Mouse (Mus musculus): ENCODE measurements around the gene Fcmr.

Fcmr gene

DNA sequence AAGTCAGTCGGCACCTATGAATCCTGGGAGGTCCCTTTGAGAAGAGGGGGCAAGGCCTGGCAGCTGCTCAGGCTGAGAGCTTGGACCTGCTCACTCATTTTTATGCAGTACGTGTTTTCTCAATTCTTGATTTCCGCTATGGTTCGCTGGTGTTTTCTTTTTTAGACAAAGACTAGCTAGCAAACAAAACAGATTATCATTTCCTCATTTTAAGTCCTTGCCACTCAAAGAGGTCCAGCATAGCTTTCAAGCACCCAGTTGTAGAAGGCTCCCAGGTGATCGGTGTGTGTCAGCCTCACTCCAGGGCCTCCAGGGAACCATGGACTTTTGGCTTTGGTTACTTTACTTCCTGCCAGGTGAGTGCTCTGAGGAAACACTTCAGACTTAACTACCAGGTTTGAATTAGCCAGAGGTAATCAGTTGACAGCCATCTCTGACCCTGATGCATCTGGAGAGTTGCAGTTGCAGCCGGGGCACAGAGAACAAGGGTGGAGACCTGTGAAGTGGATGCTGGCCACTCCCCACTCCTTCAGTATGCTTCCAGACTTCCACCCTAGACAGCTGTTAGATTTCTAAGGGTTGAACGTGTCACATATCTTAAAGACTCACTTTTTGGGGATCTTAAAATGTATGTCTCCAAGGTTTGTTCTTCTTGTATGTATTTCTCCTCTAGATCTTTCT is at the start of gene Fcmr:
Gene Fcmr, plus strand, starts transcription at position 129 of the 681 bp plus-strand sequence.
- in situ Hi-C loops (cut with MboI, MseI), result no loop called here

DNA sequence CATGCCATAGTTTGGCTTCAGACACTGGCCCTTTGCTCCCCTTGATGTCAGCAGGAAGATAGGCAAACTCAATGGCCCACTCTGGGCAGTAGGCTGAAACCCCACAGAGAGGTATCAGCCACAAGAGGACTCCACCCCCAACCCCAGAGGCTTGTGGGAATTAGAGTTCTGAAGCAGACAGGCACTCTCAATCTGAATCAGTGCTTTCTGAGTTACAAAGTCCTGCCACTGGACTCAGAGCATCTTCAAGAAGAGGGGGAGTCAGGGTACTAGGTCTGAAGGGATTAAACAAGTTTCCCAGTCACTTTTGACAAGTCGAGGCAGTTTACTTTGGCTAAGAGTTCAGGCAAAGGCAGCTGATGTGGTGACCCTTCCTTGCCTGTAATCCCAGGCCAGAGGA is 45.7 kb upstream of the Fcmr start:
- in situ Hi-C loops (cut with MboI, MseI), result no loop called here

DNA sequence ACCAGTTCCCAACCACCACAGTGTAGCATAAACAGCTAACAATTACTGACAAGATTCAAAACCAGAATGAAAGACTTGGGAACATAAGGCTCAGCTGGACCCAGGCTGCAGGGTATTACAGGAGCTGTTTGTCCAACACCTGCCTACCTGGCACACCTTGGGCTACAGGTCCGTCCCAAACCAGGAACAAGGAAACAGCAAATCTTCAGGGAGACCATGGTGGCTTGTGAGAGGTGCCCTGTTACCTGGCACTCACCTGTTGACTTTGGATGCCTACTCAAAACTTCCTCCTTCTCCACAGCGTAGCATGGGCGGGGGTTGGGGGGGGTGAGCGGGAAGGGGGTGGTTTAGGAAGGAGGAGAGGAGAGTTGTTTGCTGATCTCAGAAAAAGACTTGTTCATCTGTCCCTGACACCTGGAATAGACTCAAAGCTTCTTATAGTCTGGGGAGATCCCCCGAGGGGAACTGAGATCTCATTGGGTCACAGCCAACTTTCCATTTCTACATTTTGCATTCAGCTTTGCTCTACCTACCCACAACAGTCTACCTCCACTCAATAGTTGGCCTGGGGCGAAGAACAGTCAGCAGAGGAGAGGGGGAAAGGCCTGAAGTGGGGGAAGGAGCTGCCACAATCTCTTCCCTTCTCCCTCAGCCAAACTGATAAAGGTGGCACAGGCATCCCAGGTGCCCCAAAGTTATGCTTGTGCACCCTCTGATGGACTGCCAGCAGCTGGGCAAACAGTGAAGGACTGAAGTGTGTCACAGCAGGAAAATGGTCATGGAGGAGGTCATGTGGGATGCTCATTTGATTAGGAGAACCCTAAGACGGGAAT is 44.9 kb upstream of the Fcmr start:
- in situ Hi-C loops (cut with MboI, MseI), result no loop called here

DNA sequence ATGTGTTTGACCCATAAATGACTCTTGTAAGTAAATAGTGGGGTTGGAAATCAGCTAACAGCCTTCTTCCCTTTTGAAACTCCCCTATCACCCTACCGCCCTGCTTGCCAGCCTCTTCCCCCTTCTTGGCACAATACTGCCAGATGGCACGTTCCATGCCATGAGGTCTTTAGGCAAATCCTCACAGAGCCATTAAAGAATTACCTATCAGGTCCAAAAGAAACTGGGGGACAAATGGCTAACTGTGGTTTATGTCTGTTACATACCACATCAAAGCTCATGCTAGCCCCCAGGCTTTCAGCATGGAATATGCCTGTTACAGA is 44.4 kb upstream of the Fcmr start:
- in situ Hi-C loops (cut with MboI, MseI), result no loop called here

DNA sequence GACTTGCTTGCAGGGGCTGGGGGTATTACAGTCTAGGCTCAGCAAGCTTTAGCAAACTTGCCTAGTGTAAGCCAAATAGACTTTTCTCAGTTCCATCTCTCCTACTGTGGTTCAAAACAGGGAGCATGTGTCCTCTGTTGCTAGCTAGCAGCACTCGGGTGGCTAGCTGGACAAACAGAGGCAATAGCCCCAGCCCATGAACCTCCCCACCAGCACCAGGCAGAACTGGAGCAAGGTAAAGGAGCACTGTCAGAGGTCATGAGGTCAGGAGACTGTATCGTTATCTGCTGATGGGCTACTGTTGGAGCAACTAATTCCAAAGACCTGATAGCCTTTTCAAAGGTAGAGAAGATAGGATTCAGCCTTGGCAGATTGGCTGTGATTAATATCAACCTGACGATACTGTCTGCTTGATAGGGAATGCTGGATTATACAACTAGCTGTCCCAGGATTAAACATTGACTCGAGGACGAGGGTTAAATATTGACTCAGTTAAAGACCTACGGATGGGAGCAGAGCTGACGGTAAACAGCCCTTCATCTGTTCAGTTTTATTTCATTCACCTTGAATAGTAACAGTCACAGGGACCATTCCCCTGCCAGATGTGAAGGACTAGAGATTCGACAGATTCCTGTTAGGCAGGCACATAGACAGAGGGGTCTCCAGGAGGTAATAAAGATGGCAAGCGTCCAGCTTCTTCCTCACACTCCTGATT is 43.4 kb upstream of the Fcmr start:
- in situ Hi-C loops (cut with MboI, MseI), result no loop called here

DNA sequence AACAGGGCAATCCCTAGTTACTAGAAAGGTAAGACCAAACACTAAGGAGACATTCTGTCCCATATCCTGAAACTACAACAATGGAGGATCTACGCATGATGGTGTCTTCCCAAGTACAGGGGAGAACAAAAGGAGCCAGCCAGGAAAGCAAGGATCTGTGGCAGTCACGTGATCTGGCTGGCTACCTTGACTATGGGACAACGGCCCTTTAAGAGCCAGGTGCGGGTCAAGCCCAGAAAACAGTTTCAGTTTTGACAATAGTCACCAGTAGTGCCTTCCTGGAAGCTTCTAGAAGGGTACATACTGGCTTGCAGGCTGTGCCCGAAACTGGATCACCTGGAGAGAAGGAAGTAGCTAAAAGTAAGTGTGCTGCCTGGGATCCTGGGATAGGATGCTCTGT is 39.0 kb upstream of the Fcmr start, which contains the start of gene Pigr:
Gene Pigr, plus strand, starts transcription at position 237 of the 400 bp plus-strand sequence.
- in situ Hi-C loops (cut with MboI, MseI), result no loop called here

DNA sequence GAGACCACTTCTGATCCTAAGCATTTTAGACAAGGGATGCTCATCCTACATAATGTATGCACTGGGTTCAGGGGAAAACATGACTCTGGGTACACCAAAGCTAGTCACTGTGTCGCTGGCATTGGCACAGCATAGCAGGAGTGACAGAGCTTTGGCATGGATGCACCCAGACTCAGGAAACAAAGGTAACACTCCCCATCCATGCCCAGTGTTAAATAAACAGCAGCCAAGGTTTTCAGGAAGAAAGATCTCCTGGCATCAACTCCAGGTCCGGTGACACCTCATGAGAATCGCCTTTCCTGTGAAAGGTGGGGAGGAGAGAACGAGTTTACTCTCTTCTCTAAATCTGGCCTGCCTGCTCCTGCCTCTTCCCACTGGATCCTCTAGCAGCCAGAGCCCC is 36.8 kb upstream of the Fcmr start:
- in situ Hi-C loops (cut with MboI, MseI), result no loop called here

DNA sequence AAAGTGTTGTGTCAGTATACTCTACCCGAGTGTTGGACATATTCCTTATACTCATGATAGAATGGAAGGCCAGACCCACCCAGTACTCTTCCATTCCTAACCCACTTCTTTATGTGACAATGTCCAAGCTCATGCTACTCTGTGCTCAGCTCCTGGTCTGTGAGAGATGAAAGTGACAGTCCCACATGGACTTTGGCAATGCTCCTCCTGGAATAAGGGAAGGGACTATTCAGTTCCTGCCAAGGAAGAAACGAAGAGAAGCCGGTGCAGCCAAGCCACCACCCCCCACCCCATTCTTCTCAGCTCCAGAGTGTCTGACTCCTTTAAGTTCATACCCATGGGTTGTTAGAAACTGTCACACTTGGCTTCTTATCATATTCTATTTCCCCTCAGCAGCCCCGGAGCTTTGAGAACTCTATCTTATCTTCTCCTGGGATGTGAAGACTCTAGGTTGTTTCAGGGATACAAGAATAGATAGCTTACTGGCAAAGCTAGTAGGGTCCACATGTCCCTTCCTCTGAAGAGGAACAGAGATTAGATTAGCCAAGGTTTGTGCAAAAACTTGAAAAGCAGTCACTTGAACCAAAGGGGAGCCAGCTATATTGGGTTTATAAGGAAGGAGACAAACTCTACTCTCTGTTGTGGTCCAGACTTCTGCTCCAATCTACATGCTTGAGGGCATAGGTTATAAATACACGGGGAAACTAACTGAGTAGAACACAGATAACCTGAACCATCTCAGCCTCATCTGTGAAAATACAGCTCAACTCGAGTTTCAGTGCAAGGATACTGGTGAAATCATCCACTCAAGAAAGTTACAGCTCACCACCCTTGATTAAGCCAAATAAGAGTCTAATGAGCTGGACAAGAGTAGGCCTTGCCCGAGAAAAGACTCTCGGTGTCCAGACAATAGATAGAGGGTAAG is 35.3 kb upstream of the Fcmr start:
- in situ Hi-C loops (cut with MboI, MseI), result no loop called here

DNA sequence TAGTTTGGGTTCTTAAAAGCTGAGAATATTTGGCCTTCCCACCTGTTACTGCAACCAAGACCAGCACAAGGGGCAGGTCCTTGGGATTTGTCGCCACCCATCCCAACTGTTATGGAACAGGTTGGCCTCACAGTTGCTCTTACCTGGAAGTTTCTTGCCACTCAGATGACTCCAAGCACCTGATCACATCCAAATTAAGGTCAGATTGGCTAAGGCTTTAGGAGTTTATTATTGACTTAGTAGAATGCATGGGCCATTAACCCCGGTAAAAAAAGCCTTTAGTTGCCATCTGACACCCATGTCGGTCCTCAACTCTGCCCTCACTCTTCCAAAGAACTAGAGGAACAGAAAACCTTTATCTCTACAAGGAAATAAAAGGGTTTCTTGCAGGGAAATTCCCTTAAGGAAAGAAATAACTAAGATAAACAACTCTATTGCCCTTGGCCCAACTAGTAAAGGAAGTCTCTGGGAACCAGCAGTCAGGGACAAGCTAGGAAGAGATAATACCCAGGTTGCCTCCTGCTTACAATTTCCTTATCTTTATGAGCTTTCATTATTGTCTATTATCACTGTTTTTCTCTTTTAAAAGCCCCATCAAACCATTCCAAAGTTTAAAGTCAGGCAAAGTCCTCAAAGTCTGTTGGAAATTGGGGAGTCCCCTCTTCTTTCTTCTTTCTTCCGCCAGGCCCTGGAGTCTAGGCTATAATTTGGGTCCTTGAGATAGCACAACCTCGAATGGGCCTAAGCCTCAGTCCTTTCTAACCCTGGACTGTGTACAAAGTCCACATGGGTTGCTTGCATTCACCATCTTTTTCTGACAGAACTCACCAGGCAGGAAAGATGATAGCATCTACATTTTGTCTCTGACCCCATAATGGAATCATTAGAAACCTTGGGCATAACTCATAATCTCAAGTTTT is 33.0 kb upstream of the Fcmr start:
- in situ Hi-C loops (cut with MboI, MseI), result no loop called here

DNA sequence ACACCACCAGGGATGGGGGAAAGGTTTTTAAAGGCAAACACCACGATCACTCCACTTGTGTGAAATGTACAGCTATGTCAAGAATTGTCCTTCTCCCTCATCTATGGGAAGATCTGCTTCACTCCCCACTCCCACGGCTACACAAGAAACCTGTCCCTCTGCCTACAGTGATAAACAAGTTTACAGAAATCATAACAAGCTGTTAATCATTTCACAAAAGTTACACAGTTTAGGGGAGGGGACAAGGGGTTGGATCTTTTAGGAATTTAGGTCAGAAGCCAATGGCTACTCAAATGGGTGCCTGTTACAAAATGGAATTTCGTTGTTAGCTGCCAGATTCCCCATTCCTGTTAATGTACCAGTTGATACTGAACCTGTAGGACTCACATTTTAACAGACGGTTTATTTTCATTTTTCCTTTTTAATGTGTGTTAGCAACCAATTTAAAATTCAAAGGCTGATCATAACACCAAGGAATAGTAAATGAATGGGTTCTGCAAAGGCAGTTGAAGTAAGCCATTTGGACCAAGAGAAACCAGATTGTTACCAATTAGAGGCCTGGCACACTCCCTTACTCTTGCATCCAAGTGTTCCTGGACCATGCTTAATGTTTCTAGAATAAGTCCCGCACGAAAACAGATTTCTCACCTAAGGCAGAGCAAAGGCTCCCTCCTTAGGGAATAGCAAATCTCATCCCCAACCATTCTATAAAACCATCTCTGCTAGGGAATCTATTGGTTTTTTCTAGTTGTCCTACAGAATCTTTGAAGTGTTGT is 30.1 kb upstream of the Fcmr start:
- in situ Hi-C loops (cut with MboI, MseI), result no loop called here

DNA sequence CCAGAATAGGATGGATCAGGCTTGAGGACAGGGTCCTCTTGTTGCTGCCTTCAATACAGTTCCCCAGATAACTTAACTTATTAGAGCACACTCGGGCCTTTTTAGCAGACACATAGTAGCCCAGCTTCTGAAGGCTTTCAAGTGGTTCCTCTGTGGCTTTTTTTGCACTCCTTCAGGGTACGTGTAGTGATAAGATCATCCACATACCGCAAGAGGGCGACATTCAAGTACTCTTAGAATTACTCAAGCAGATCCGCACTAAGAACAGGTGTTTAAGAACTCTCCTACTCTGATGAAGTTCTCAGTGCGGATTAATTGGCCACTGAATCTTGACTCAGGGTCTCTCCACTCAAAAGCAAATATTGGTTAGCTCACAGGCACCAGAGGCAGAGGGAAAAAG is 27.2 kb upstream of the Fcmr start:
- in situ Hi-C loops (cut with MboI, MseI), result no loop called here

DNA sequence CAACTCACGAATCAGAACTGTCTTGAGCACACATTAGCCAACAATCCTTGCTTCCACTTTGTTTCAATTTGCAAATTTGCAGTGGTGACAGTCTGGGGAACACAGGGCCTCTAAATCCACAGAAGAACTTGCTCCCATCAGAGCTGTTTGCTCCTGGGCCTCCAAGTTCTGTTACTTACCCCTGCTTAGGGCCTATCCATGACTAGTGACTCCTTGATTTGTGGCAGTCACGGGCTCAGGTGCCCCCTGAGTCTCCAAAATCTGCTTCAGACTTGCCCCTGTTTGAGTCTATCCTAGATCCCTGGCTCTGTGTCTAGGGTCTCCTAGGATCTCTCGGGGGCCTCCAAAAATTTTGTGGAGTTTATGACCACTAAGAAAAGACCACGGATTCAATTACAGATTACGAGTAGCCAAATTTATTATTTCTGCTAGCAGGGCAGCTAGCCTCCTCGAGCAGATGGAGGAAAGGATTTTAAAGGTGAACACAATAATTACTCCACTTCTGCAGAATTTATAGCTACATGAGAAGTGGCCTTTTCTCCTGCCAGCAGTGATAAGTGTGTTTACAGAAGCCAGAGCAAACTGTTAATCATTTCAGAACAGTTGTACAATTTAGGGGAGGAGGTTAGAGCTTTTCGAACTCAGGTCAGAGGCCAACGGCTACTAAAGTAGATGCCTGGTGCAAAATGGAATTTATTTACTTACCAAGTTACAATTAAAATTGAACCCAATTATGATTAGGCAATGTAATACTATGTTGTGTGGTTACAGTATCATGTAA is 24.7 kb upstream of the Fcmr start:
- in situ Hi-C loops (cut with MboI, MseI), result no loop called here

DNA sequence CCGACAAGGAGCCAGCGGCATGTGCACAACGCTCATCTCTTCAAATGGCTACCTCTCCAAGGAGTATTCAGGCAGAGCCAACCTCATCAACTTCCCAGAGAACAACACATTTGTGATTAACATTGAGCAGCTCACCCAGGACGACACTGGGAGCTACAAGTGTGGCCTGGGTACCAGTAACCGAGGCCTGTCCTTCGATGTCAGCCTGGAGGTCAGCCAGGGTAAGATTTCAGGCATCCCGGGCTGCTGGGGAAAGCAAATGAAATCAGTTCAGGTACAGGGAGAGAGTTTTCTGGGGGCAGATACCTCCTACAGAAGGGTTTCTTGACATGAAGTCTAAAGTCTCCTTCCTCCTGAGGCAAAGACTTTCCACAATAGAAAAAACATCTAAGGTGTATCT is 23.8 kb upstream of the Fcmr start:
- in situ Hi-C loops (cut with MboI, MseI), result no loop called here

DNA sequence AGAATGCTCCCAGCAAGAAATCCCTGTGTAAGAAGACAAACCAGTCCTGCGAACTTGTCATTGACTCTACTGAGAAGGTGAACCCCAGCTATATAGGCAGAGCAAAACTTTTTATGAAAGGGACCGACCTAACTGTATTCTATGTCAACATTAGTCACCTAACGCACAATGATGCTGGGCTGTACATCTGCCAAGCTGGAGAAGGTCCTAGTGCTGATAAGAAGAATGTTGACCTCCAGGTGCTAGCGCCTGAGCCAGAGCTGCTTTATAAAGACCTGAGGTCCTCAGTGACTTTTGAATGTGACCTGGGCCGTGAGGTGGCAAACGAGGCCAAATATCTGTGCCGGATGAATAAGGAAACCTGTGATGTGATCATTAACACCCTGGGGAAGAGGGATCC is 21.0 kb upstream of the Fcmr start:
- in situ Hi-C loops (cut with MboI, MseI), result no loop called here

DNA sequence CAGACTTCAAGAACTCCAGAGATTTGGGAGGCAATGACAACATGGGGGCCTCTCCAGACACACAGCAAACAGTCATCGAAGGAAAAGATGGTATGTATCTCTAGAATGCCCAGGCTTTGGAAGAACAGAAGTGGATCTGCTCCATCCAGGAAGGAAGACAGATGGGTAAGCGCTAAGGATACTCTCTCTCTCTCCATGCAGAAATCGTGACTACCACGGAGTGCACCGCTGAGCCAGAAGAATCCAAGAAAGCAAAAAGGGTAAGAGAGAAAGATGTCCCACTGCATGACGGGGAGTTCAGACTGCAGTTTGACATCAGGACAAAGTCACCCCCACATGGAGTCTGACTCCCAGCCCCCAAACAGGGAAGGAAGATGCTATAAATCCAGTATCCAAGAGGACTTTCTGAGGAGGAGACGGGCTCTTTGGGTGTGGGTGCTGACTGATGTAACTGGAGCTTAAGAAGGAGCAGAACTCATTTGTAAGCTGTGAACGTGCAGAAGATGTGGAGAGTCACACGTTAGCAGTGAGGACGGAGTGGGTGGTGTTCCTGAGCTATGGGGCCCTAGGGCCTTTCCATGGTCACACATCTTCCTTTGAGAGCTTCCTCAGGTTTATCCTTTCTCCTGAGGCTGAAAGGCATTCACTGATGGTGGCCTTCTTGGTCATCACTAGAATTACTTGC is 15.8 kb upstream of the Fcmr start:
- in situ Hi-C loops (cut with MboI, MseI), result no loop called here

DNA sequence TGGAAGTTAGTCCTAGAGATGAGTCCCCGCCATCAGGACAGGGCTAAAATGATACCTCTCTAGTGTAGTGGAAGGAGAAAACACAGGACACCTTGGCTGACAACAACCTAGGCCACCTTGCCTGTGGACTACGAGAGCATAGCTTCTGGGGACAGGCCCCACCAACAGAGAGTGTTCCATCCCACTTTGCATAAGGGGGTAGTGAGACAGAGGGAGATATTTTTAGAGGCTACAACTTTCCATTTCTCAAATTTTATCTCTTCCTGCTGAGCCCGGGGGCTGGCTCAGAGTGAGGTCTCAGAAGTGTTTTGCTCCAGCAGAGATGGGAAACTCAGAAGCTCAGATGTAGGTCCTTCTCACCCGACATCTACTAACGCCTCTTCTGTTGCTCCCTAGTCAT is 15.1 kb upstream of the Fcmr start:
- in situ Hi-C loops (cut with MboI, MseI), result no loop called here

DNA sequence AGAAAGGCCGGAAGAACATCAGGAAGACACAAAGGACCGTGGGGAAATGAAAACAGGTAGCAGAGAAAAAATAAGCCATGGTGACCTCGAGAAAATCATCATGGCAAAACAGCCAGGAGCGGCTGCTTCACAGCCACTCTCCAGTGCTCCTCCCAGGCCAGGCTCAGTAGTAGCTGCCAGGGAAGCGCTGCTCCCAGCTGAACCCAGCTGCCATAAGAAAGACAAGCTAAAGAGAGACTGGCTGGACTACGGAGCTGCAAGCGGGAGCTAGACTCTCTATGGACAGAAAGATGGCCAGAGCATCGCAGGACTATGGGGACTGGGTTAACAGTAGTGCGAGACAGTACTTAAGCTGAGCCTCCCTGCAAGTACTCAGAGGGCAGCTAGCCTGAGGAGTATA is 10.7 kb upstream of the Fcmr start:
- in situ Hi-C loops (cut with MboI, MseI), result no loop called here

DNA sequence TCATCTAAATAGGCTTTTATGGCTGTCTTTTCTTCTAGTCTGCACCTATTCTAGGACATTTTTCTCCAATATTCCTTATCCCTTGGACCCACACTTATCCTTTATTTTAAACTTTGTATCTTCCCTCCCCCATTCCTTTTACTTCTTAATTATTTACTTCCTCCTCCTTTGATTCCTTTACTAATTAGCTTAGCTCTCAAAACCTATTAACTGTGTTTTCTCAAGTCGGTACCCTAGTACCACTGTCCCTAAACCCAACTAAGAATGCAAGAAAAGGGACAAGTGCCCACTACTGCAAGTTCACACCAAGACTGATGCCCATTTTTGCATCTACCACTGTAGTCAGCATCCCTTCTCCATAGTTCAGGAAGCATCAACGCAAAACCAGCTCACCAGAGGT is 9.7 kb upstream of the Fcmr start:
- in situ Hi-C loops (cut with MboI, MseI), result no loop called here
